Mouse (Mus musculus) heart, embryonic 12.5 days (tissue): ENCODE data around the gene Atpaf1. TPM values are rescaled to one million over a fixed set of nuclear protein-coding genes. Genes with fewer than 3 reads are reported as not detected.

Experiments
- polyA plus RNA-seq: library from polyadenylated mRNA; unstranded; fragments of >200 nt; fragmentation: Nextera tagmentation; extraction: Ambion mirVana; gene quantifications from 2 replicates; pipeline ENCODE4 v1.2.1, GENCODE M21; 2016

Gene Atpaf1
- polyA plus RNA-seq, 1 experiment from 2014 or later = 73.5 TPM

Other genes starting within 250 kb of the Atpaf1 start
- not detected in 2 replicates for gene Cyp4a31, start 221.2 kb upstream of the Atpaf1 start, polyA plus RNA-seq
- gene Cyp4a32, start 183.8 kb upstream of the Atpaf1 start, polyA plus RNA-seq = not detected in 2 replicates
- gene Cyp4b1, start 137.1 kb upstream of the Atpaf1 start, polyA plus RNA-seq = 0.74 and 1.1 TPM in 2 replicates
- gene Efcab14, start 47.1 kb upstream of the Atpaf1 start, polyA plus RNA-seq = 34.2 and 37.4 TPM in 2 replicates
- gene Tex38, start 3.8 kb upstream of the Atpaf1 start, polyA plus RNA-seq = 0.22 and 0.24 TPM in 2 replicates
- gene Mob3c, start 43.3 kb downstream of the Atpaf1 start, polyA plus RNA-seq = 6.7 TPM in 2 replicates
- gene Mknk1, start 54.4 kb downstream of the Atpaf1 start, polyA plus RNA-seq = 20.1 and 21.6 TPM in 2 replicates
- not detected in 2 replicates for gene Kncn, start 99.6 kb downstream of the Atpaf1 start, polyA plus RNA-seq
- gene 6430628N08Rik, start 105.9 kb downstream of the Atpaf1 start, polyA plus RNA-seq = not detected in 2 replicates
- 0.04 TPM in 1 of 2 replicates, not detected in the other for gene Dmbx1, start 155.1 kb downstream of the Atpaf1 start, polyA plus RNA-seq
- 1.3 and 1.5 TPM in 2 replicates for gene Faah, start 233.1 kb downstream of the Atpaf1 start, polyA plus RNA-seq